Mouse (Mus musculus) gastrocnemius, postnatal 36 days (tissue): ENCODE results near the gene Col27a1. TPM values are rescaled to one million over a fixed set of nuclear protein-coding genes. Genes with fewer than 3 reads are reported as not detected.

Experiments used
- DNase-seq, 2 experiments: peaks; one replicate each; pipeline ENCODE4 v3.0.0; 2022
- intact Hi-C: fragments of 180-260 bp; cut with DNase I; formaldehyde crosslinking; loops from one replicate; pipeline ENCODE4 v1.15.1; 2025
- total RNA-seq, 2 experiments: library from RNA; stranded (reverse); gene quantifications; 2 replicates each; pipeline ENCODE4 v1.2.3; 2021

Gene Col27a1
- total RNA-seq, 2 experiments from 2014 or later, result 0.61 to 0.64 TPM

DNA sequence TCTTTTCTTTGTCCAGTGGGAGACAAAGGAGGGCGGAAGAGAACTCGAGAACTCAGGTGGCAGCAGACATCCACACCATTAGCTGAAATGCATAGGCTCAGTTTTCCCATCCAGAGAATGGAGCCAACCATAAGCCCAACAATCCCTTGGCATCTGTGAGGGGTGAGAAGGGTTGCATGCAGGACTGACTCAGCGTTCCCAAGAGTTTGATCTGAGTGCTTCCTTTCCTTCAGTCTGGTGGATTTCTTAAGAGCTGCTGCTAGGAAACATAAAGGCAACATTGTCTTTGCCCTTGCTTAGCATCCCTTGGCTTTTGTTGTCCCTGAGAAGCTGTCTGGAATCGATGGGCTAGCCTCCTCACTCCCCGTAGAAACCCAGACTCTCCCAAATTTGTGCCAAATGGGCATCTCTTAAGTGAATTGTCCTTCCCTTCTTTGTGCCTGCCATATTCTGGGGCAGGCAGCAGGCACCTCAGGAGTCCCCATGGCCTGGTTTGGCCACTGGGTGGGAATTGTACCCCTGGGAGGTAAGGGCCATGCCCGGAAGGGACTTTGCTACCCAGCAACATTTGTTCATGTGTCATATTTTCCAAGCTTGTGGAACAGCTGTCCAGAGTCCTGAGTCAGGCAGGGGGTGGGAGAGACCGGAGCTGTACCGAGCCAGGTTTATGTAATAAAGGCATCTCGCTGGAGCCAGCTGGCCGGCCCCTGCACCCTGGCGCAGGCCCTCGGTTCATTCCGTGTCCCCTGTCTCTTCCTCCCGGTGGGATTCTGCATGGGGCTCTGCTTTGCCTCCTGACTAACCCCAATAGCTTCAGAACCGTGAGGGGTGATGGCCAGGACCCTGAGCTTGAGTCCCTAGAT is 7.5 kb downstream of the Col27a1 start:
- DNase-seq, result peak; percentile 69 to 76
- intact Hi-C loops, result no loop called here

DNA sequence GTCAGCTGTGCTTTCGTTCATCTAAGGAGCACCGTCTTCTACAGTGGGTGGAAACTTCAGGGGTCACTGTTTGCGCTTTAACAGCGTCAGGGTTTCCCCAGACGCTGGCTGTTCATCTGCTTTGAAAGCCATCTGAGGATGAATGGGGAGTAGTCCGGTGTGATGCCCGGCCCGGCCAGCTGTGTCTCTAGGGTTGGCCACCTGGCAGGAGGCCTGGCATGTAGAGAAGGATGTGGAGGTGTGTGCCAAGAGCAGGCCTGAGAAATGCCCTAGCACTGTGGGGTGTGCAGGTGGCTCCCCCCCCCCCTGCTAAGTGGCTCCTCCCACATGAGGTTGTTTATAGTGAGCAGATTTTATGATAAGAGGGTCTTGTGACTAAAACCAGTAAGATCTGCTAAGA is 8.4 kb downstream of the Col27a1 start:
- intact Hi-C loops, result no loop called here
- no peak for DNase-seq

DNA sequence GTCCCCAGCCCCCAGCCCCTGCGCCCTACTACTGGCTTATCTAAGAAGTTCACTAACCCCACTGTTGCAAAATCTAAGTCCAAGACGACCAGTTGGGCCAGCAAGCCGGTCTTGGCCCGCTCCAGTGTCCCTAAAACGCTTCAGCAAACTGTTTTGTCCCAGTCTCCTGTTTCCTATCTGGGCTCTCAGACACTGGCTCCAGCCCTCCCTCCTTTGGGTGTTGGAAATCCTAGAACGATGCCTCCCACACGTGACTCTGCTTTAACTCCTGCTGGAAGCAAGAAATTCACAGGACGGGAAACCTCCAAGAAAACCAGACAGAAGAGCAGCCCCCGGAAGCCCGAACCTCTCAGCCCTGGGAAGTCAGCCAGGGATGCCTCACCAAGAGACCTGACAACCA is 11.6 kb downstream of the Col27a1 start:
- DNase-seq, result no peak
- intact Hi-C loops, result no loop called here

DNA sequence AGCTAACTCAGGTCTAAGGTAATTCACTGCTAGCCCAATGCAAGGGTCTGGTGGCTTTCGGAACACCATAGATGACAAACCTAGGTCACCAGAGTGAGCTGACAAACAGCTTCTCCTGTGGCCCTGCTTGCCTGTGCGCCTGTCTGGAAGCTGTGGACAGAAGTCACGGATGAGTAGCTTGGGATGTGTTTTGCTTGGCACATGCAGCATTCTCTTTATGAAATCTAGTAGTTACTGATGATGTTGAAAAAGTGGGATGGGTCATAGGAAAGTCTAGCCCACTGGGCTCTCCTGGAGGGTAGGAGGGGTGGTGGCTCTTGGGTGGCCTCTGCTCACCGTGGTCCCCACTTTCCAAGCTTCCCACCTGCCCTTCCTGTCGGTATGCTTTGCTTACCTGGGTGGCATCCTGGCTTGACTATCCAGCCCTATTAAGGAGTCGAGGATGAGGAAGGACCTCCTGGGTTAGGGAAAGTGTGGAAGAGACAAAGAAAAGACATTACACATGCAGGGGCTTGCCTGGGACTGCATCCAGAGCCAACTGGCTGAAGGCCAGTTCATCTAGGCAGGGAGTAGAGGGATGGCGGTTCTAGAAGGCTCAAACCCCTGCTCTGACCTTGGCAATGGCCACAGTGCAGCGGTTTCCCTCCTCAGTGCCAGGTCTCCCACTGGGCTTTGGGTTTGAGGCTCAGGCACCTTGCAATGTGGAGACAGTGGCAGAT is 12.5 kb downstream of the Col27a1 start:
- no peak for DNase-seq
- intact Hi-C loops, result no loop called here

DNA sequence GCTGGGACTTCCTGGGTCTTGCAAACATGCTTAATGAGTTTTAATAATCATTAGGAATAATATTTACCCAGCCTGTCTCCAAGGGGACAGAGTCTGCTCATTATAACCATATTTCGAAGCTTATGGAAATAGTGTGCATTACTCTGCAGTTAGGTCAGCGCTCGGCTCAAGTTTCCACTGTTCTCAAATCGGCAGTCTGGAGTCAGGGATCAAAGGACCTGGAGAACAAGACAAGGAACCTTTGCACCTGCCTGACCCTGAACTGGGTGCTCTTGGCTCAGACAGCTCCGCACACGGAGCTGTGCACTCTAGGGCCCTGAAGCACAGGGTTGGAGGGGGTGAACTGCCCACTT is 13.1 kb downstream of the Col27a1 start:
- intact Hi-C loops, result no loop called here
- no peak for DNase-seq

DNA sequence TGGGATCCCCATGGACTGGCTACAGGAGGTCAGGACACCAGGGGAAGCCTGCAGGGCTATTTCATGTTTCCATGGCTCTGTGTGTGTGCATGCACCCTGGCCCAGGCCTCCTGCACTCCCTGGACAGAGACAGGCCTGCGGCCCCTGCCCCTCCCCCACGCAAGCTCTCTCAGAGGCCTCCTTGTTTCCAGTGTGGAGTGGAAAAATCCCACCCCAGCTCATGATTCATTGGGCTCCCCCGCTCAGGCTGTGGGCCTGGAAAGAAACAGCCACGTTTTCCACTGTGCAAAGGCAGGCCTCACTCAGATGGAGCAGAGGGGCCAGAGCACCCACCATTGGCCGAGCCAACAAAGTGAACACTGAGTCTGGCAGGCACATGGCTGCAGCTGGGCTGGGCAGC is 15.1 kb downstream of the Col27a1 start:
- intact Hi-C loops, result no loop called here
- no peak for DNase-seq

DNA sequence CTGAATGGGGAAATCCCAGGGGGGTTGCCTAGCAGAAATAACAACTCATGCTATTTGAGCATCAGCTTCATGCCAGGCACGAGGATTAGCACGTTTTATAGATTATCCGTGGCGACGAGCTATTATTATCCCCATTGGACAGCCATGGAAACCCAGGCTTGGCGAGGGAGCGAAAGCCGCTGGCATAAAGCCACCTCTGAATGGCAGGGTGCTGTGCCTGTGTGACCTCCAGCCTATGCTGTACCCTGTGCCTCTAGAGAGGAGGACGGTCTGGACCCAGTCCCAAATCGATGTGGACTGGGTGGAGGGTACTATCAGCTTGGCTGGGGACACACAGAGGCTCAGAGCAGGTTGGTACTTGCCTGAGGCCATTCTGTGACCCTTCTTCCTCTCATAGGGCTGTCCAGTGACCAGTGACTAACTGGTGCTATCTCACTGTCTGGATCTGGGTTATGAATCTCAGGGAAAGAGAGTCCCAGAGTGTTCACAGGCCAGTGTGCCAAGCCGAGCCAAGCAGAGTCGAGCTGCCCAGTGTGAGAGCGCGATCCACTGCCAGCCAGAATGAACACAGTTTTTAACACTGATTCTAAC is 16.3 kb downstream of the Col27a1 start:
- DNase-seq, result no peak
- intact Hi-C loops, result no loop called here

DNA sequence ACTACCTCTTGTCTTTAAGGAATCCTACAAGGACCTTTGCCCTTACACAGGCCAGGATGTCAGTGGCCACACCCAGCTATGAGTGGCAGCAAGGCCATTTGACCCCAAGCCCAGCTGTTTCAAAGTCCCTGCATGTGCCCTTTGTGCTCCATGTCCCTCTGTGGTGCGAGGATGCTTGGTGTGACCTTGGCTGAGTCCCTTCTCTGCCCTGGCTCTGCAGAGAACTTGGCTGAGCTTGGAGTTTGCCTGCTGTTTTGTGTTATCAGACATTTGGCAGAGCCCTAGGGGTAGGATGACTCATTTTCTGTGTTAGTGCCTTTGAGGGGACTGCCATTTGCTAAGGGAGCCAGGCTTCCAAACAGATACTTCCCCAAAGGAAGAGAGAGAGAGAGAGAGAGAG is 17.3 kb downstream of the Col27a1 start:
- DNase-seq, result peak in 1 of 2 experiments; percentile 26
- intact Hi-C loops, result no loop called here

DNA sequence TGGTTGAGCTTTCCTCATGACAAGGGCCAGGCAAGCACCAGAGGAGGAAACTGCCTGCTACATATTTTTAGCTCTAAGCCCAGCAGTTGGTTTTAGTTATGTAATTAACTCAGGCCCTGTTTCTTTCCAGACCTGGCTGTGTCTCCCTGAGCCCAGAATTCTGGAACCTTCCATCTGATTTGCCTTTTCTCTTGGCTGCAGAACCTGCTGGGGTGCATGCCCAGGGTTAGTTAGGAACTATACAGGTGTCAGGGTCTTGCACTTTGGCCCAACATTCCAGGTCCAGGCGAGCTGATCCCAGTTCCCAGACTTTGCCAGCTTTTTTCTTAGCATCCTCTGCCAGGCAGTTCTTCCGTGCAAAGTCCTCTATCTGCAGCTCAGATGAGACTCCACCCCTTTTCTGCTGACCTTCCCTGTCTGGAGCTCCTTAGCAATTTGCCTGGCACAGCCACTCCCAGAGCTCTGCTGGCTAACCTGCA is 18.8 kb downstream of the Col27a1 start:
- DNase-seq, result no peak
- intact Hi-C loops, result no loop called here

DNA sequence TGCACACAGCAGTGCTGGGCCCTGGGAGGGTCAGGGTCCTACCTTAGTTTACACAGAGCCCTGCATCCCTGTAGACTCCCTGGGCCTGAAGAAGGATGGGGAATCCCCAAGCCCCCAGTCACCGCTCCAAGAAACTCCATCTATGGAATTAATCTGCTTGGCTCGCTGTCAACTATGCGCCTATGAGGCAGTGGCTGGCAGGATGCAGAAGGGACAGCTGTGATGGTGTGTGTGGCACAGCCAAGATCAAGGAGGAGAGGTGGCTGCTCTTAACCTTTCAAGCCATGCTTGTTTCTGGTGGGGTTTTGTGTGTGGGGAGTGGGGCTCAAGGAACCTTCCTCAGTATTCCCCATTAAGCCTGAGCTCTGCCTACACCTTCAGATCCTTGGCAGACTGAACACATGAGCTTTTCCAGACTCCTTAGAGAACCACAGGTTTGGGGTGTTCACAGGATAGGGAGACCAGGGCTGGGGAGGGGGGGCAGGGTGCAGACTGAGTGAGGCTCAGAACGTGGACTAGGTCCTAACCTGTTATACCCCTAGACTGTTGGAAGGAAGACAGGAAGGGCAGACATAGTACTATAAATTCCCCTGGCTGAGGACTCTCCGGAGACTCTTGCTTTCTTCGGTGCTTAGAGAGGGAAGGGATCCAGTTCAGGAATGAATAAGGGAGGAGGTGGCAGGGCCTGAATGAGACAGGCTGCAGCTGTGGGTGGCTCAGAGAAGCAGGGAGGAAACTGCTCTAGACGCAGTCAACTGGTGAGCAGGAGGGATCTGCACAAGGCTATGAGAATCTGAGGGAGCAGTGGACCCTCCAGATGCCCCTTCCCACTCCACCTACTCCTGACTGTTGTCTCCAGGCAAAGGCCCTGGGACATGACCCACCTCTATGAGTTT is 20.0 kb downstream of the Col27a1 start:
- DNase-seq, result no peak
- intact Hi-C loops, result no loop called here

DNA sequence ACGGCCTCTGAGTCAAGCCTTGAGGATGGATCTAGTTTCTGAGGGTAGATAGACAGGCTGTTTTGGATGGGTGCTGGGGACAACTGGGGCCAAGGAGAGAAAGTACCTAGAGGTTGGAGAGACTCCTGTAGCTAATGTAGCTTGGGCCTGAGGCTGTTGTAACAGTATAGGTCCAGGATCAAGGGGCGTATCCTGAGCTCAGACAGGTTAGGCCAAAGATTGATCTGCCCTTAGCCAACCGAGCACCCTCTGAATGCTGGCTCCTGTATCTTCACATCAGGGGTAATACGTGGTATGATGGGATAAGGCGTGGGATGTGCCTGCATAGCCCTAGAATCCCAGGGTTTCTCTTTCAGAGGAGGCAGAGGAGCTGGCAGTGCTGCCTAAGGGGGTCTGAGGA is 21.0 kb downstream of the Col27a1 start:
- intact Hi-C loops, result no loop called here
- DNase-seq, result no peak

DNA sequence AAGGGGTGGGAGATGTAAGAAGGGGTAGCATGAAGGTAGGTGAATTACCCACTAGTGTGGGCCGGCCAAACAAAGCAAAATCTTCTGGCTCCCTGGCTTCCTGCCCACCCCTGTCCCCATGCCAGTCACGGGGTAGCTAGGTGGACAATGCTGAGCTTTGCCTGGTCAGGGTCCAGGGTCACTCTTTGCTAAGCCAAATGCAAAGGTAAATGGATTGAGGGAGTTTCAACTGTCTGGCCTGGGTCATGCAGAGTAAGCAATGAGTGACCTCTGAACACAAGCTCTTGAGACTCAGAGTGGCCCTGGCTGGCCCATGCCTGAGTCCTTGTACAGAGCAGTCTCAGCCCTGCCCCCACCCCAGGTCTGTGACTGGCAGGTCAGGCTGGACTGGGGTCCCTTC is 22.4 kb downstream of the Col27a1 start:
- DNase-seq, result no peak
- intact Hi-C loops, result no loop called here

DNA sequence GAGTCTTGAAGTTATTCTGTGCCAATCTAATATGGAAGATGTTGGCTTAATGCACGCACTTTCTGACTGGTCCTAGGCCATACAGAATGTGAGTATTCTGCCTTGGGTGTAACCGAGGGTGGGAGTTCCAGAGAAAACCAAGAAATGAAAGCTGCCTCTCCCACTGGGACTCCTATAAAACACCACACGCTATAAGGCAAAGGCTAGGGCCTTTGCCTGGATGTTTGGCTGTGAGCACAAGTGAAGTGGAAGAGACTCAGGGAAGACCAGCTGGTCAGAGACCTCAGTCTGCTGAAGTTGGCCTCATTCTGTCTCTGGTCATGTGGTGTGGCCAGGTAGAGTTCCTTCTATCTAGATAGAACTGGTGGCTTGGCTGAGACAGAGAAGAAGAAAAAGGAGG is 23.4 kb downstream of the Col27a1 start:
- intact Hi-C loops, result no loop called here
- no peak for DNase-seq

DNA sequence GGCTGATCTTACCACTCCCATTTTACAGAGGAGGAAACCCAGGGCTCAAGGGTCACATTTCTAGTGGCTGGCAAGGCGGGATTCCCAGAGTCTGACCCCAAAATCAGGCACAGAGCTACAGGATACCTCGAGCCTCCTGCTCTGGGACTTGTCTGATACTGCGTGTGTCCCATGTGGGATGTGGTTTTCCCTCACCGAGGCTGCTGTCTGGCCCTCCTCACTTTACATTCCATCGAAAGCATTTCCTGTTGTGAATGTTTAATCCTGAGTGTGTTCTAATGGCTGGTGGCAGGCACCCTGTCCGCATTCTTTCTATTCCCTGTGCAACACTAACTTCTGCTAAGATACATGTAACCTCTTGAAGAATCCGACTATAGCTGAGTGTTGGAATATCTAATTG is 24.3 kb downstream of the Col27a1 start:
- no peak for DNase-seq
- intact Hi-C loops, result no loop called here

DNA sequence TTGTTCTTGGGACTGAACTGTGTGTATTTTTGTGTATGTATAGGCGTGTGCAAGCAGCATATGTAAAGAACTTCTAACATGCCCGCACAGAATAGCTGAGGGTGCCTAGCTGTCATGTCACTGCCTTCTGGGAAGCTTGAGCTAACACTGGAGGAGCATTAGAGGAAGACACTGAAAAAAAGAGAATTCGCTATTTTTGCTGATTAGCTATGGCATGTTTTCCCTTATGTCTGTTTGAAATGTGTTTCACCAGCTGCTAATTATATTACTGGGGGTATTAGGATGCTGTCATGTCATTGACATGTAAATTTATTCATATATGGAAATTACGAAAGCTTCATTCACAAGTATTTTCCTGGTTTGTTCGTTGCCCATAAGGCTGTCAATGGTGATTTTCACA is 24.9 kb downstream of the Col27a1 start:
- no peak for DNase-seq
- intact Hi-C loops, result no loop called here

DNA sequence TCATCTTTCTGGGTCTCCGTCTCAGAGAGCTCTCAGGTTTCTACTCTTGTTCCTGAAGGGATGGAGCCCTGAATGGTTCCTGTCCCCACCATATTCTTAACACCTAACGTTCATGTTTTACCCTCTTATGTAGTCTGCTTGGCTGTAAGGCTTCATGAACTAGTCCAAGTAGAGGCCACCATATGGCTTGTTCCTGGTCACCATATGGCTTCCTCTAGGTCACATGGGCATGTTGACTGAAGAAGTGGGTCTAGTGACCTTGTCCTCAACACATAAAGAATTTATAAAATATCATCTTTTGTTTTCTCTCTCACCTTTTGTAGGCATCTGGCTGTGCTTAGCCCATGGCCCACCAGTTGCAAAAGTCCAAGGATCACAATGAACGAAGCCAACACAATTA is 27.2 kb downstream of the Col27a1 start:
- DNase-seq, result no peak
- intact Hi-C loops, result no loop called here

DNA sequence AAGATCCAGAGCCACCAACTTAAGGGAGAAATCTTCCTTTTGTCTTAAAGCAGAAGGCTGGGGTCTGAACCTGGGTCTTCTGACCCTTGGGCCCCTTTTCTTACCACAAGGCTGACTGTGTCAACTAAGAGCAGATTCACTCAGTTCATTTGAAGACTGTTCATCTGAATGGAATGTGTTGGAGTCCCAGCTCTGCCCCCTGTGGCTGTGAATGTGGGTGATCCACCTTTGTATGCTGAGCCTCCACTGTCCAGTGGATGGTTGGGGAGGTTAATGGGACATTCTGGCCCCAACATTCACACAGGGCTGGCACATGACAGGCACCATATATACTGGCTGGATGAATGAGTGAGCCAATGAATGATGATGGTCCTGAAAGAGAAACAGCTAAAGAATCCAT is 34.2 kb downstream of the Col27a1 start:
- intact Hi-C loops, result no loop called here
- DNase-seq, result no peak

DNA sequence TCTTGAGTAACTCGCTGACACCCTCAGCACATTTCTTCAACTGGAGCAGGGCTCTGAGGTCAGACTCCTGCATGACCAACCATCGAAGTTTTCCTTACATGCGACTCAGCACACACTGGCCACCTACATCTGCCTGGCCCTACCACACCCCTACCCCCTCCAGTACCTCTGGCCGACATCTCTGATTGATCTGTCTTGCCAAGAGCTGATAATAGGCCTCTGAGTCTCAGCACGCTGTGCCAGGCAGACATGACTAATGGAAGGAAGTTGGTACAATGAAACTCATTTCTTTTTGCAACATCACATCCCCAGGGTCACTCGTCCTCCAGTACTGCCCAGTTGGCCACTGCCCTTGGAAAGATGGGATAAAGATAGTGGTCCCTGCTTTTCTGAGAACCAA is 35.1 kb downstream of the Col27a1 start:
- DNase-seq, result no peak
- intact Hi-C loops, result no loop called here

DNA sequence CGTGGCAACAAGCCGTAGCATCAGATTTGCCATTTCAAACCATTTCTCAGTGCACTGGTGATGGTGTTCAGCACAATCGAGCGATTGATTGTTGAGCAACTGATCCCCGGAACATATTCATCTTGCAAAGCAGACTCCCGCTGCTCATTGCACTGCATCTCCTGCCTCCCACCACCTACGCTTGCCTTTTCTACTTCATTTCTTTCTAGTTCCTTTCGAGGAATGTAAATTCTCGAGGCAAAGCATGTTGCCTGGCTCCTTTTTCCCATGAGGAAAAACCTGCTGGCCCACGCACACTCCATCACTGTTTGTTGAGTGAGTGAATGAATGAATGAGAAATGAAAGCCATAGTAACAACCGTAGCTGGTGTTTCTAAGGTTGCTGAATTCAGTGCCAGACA is 38.0 kb downstream of the Col27a1 start:
- intact Hi-C loops, result loop anchor here (5.0 kb wide), 1 partner anchor 51 kb away; no protein-coding TSS in a partner anchor

DNA sequence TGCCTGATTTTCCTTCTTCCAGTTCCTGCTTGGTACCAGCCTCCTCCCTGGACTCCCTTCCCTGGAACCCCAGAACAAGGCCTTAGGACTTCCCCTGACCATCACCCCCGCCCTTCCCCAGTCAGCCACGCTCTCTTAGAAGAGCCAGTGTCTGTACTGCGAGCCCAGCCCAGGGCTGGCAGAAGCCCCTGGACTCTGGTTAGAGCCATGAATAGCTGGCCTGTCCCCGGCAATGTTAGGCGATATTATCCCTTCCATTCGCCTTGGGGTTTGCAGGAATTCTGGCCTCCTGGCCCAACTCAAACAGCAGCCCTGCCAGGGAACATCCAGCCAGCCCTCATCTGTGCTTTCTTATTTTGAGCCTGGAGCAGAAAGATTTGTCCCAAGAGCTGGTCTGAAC is 39.9 kb downstream of the Col27a1 start:
- peak; percentile 62 to 66 for DNase-seq
- intact Hi-C loops, result loop anchor here (5.0 kb wide), 1 partner anchor 49 kb away; no protein-coding TSS in a partner anchor

More for the DNA sequence above, 38.0 kb downstream of the Col27a1 start:
- no peak for DNase-seq
